Mouse (Mus musculus) brain, embryonic 14.5 days (tissue): ENCODE data around the gene Fars2.

ENCODE experiments used
- CTCF ChIP-seq: fragments of 200-500 bp; IDR thresholded peaks from 2 replicates; pipeline ENCODE4 v1.5.1; 2012; ENCODE audit warnings: inconsistent platforms, mild to moderate bottlenecking, moderate library complexity, borderline replicate concordance; ENCODE audit not compliant: insufficient read depth, insufficient read length; ENCODE audit errors: extremely low read depth
- POLR2A ChIP-seq: fragments of 200-500 bp; IDR thresholded peaks from 2 replicates; pipeline ENCODE4 v1.6.1; 2012; ENCODE audit warnings: mild to moderate bottlenecking, inconsistent platforms, borderline replicate concordance; ENCODE audit not compliant: poor library complexity, insufficient read depth, insufficient read length, severe bottlenecking; ENCODE audit errors: extremely low read depth

- TF ChIP-seq CTCF (no peak), POLR2A (no peak)
These were observed 330.7 kb downstream of the Fars2 start for GRCm38 (mm10) chr13:36447947-36448346.
